Mouse (Mus musculus) heart, adult 2 months (tissue): ENCODE data around the gene Tyk2. TPM values are rescaled to one million over a fixed set of nuclear protein-coding genes. Genes with fewer than 3 reads are reported as not detected.

Experiments used
- DNase-seq, 2 experiments: peaks; one replicate each; pipeline ENCODE4 v3.0.0; 2021
- H3K27ac ChIP-seq: fragments of 200-600 bp; 2 replicates; pipeline ENCODE4 v1.8.1; 2022
- H3K27me3 ChIP-seq: fragments of 200-500 bp; 2 replicates; pipeline ENCODE4 v1.6.1; 2012; ENCODE audit warnings: mild to moderate bottlenecking, low read length, inconsistent platforms, mixed read lengths; ENCODE audit not compliant: control insufficient read depth, insufficient read depth
- H3K36me3 ChIP-seq: fragments of 200-500 bp; 2 replicates; pipeline ENCODE4 v1.6.1; 2012; ENCODE audit warnings: low read length, inconsistent platforms; ENCODE audit not compliant: control insufficient read depth, insufficient read depth
- H3K4me1 ChIP-seq: fragments of 200-500 bp; 2 replicates; pipeline ENCODE4 v1.6.1; 2011; ENCODE audit warnings: low read length; ENCODE audit not compliant: control insufficient read depth, insufficient read depth
- H3K4me3 ChIP-seq: fragments of 200-600 bp; 2 replicates; pipeline ENCODE4 v1.8.1; 2022
- H3K79me2 ChIP-seq: fragments of 200-500 bp; replicated peaks from 2 replicates; pipeline ENCODE4 v1.6.1; 2012; ENCODE audit warnings: mild to moderate bottlenecking, inconsistent platforms, low read length, moderate library complexity, mixed read lengths; ENCODE audit not compliant: control insufficient read depth, insufficient read depth
- H3K9ac ChIP-seq: fragments of 200-500 bp; 2 replicates; pipeline ENCODE4 v1.6.1; 2012; ENCODE audit warnings: low read depth, mild to moderate bottlenecking, control low read depth, inconsistent platforms, low read length, mixed read lengths
- CTCF ChIP-seq: fragments of 200-600 bp; IDR thresholded peaks from 2 replicates; pipeline ENCODE4 v1.8.1; 2022; ENCODE audit warnings: antibody characterized with exemption, mild to moderate bottlenecking, moderate library complexity
- EP300 ChIP-seq: fragments of 200-500 bp; IDR thresholded peaks from 2 replicates; pipeline ENCODE4 v1.6.1; 2011; ENCODE audit warnings: low read depth, low read length, control low read depth; ENCODE audit not compliant: insufficient read depth
- POLR2A ChIP-seq: fragments of 200-500 bp; IDR thresholded peaks from 2 replicates; pipeline ENCODE4 v1.6.1; 2011; ENCODE audit warnings: mild to moderate bottlenecking, low read depth, low read length, control low read depth; ENCODE audit not compliant: insufficient read depth
- WGBS: fragments of 180-500 bp; shearing (Covaris S2); methylation state at CpG from one replicate; pipeline ENCODE4 v1.1.7; 2018; 5-methylcytosine and 5-hydroxymethylcytosine counted together
- intact Hi-C: fragments of 180-260 bp; cut with DNase I; formaldehyde crosslinking; loops from one replicate; pipeline ENCODE4 v1.15.1; 2025
- polyA plus RNA-seq: library from polyadenylated mRNA; depleted of rRNA; stranded (reverse); fragments of >200 nt; gene quantifications from 2 replicates; pipeline ENCODE4 v1.2.3, GENCODE M21; 2012
- total RNA-seq, 2 experiments: library from RNA; stranded (reverse); gene quantifications; 2 replicates each; pipeline ENCODE4 v1.2.3; 2021

The Tyk2 gene
- total and polyA plus RNA-seq, 3 experiments: 7.3 to 13.5 (median 8.1) TPM

DNA sequence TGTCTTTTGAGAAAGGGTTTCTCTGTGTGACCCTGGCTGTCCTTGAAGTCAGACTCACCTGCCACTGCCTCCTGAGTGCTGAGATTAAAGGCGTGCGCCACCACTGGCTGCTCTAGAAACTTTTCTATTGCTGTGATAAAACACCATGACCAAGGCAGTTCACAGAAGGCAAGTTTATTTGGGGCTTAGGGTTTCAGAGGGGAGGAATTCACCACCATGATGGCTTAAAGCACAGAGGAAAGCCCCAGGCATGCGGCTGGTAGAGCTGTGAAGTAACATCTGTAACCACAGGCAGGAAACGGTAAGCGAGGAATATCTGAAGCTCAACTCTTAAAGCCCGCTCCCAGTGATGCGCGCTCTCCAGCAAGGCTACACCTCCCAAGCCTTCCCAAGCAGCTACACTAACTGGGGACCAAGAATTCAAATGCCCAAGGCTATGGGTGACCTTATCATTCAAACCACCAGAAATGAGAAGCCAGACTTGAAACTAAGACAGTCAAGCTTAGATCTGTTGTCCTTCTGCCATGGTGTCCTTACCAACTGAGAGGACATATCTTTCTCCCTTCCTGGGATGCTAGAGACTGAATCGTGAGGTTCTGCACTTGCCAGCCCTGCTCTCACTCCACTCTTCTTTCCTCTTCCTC lies 2.1 kb upstream of the Tyk2 start:
- intact Hi-C loops: loop anchor here (2.0 to 10.0 kb wide), 2 partner anchors 40 to 128 kb away; partner anchors contain the start of genes Mrpl4 and Raver1

GRCm38 (mm10) chr9:21132102-21132775 lies 1.2 kb upstream of the Tyk2 start:
- no peak for DNase-seq
- 64% methylated on average over 12 of the region's 12 CpGs for WGBS
- Histone ChIP-seq H3K27me3 (no peaks in the 10 kb centered on the region), H3K36me3 (peaks cover 5% of the 10 kb centered on the region; the same call in 1 of the 2 replicates), H3K9ac (no peak overlapping the region), H3K79me2 (no peaks in the 10 kb centered on the region), H3K4me3 (no peak overlapping the region), H3K27ac (no peak overlapping the region), H3K4me1 (peaks cover 15% of the 10 kb centered on the region)
- TF ChIP-seq CTCF (peak; percentile 43), POLR2A (no peak)
- intact Hi-C loops: loop anchor here (2.0 to 10.0 kb wide), 2 partner anchors 39 to 127 kb away; partner anchors contain the start of genes Mrpl4 and Raver1

More for the DNA sequence above, 2.1 kb upstream of the Tyk2 start:
- Histone ChIP-seq H3K79me2 (no peaks in the 10 kb centered on the region), H3K9ac (no peak overlapping the region), H3K36me3 (peaks cover 5% of the 10 kb centered on the region; the same call in 1 of the 2 replicates), H3K27ac (no peak overlapping the region), H3K4me3 (no peak overlapping the region), H3K4me1 (peaks cover 15% of the 10 kb centered on the region), H3K27me3 (no peaks in the 10 kb centered on the region)
- WGBS: 65% methylated on average over 9 of the region's 9 CpGs
- TF ChIP-seq EP300 (no peak), CTCF (no peak), POLR2A (no peak)
- no peak for DNase-seq

DNA sequence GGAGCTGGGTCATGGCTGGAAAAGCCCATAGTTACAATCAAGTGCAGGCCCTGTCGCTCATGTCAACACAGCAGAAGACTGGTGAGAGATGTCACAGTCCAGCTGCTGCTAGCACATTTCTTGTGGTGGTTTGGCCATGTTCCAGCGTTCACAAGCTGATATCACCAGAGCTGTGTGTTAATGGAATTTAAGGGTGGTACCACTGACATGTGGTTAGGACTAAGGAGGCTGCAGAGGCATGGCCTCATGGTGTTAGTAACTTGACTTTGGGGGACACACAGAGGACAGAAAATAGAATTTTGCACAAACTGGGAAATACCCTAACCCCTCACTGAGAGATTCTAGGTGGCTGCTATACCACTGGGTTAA lies 4.8 kb downstream of the Tyk2 start:
- no peaks in the 10 kb centered on the region for H3K27me3 ChIP-seq
- no peaks in the 10 kb centered on the region for H3K79me2 ChIP-seq
- intact Hi-C loops: no loop called here
- H3K4me3 ChIP-seq: no peak overlapping the region
- 26% methylated on average over 2 of the region's 2 CpGs for WGBS
- no peak for DNase-seq
- no peak overlapping the region for H3K9ac ChIP-seq
- H3K27ac ChIP-seq: no peak overlapping the region
- H3K4me1 ChIP-seq: peaks cover 6% of the 10 kb centered on the region; the same call in 1 of the 2 replicates
- TF ChIP-seq EP300 (no peak), CTCF (no peak), POLR2A (no peak)
- H3K36me3 ChIP-seq: no peaks in the 10 kb centered on the region

DNA sequence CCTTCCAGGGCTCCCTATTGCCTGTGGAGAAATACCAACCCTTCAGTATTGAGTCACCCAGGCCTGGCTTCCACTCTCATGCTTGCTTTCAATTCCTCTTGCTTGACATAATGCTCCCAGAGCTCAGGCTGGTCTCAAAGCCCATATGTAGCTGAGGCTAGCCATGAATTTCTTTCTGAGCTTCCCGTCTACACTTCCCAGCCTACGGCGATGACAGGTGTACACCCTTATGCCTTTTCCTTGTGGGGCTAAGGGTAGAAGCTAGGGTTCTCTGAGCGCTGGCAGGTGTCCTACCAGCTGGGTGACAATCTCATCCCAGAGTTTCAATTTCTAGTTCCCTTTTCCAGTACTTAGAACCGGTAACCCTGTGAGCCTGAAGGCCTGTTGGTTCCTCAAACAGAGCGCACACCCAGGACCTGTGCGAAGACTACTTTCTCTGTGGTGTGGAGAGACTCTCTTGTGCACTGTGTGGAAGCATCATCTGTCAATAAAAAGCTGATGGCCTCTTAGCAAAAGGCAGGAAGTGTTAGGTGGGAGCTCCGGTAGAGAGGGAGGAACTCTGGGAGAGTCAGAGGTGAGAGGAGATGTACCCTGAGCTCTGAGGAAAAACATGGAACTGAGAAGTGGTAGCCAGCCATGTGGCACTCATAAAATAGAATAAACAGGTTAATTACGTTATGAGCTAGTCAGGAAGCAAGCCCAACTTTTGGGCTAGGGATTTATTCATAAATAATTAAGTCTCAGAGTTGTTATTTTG lies 5.4 kb downstream of the Tyk2 start:
- no peak overlapping the region for H3K27ac ChIP-seq
- no peaks in the 10 kb centered on the region for H3K36me3 ChIP-seq
- WGBS: 76% methylated on average over 9 of the region's 9 CpGs
- no peak for DNase-seq
- intact Hi-C loops: no loop called here
- H3K4me3 ChIP-seq: no peak overlapping the region
- no peaks in the 10 kb centered on the region for H3K27me3 ChIP-seq
- peaks cover 6% of the 10 kb centered on the region; the same call in 1 of the 2 replicates for H3K4me1 ChIP-seq
- no peaks in the 10 kb centered on the region for H3K79me2 ChIP-seq
- no peak overlapping the region for H3K9ac ChIP-seq
- TF ChIP-seq POLR2A (no peak), EP300 (no peak), CTCF (no peak)

GRCm38 (mm10) chr9:21124837-21125236 lies 6.2 kb downstream of the Tyk2 start:
- no peaks in the 10 kb centered on the region for H3K27me3 ChIP-seq
- no peak overlapping the region for H3K27ac ChIP-seq
- no peaks in the 10 kb centered on the region for H3K79me2 ChIP-seq
- DNase-seq: no peak
- H3K4me3 ChIP-seq: no peak overlapping the region
- no peak overlapping the region for H3K9ac ChIP-seq
- intact Hi-C loops: no loop called here
- H3K4me1 ChIP-seq: peaks cover 4% of the 10 kb centered on the region; the same call in 1 of the 2 replicates
- 76% methylated on average over 5 of the region's 5 CpGs for WGBS
- no peak for TF ChIP-seq EP300
- TF ChIP-seq POLR2A: no peak
- TF ChIP-seq CTCF: no peak
- no peaks in the 10 kb centered on the region for H3K36me3 ChIP-seq
